Mouse (Mus musculus) hindbrain, embryonic 15.5 days (tissue): ENCODE measurements around the gene Pik3cd. TPM values are rescaled to one million over a fixed set of nuclear protein-coding genes. Genes with fewer than 3 reads are reported as not detected.

Source experiments
- microRNA-seq: library from miRNA; unstranded; fragments of <30 nt; microRNA quantifications from one replicate; pipeline ENCODE4, GENCODE M21; 2016
- polyA plus RNA-seq: library from polyadenylated mRNA; unstranded; fragments of >200 nt; fragmentation: Nextera tagmentation; extraction: Ambion mirVana; gene quantifications from 2 replicates; pipeline ENCODE4 v1.2.1, GENCODE M21; 2015

Pik3cd gene
- polyA plus RNA-seq, 1 experiment from 2014 or later, result 16.6 TPM

Small RNA genes lying within 50 kb of the gene (microRNA-seq; reads per million reads assigned to microRNA genes)
- not detected for gene Mir7023

Other genes with a start within 250 kb of the Pik3cd start
- gene Rbp7, start 247.6 kb downstream of the Pik3cd start, polyA plus RNA-seq, result not detected in 2 replicates
- 0.37 and 0.52 TPM in 2 replicates for gene Tmem274, start 225.2 kb downstream of the Pik3cd start, polyA plus RNA-seq
- gene Nmnat1, start 217.4 kb downstream of the Pik3cd start, polyA plus RNA-seq, result 8.8 and 9.3 TPM in 2 replicates
- 39.4 and 40.8 TPM in 2 replicates for gene Lzic, start 217.3 kb downstream of the Pik3cd start, polyA plus RNA-seq
- gene Ctnnbip1, start 184.3 kb downstream of the Pik3cd start, polyA plus RNA-seq, result 101 and 105 TPM in 2 replicates
- gene Clstn1, start 116.1 kb downstream of the Pik3cd start, polyA plus RNA-seq, result 178 and 198 TPM in 2 replicates
- 44.2 and 53.3 TPM in 2 replicates for gene Tmem201, start 35.5 kb upstream of the Pik3cd start, polyA plus RNA-seq
- gene Slc25a33, start 71.7 kb upstream of the Pik3cd start, polyA plus RNA-seq, result 32.7 and 36.5 TPM in 2 replicates